Mouse (Mus musculus) intestine, embryonic 15.5 days (tissue): ENCODE data around the gene Ankrd27. TPM values are rescaled to one million over a fixed set of nuclear protein-coding genes. Genes with fewer than 3 reads are reported as not detected.

Experiments
- ATAC-seq: fragments of 200-750 bp; cut with Nextera tagmentation; 2 replicates; pipeline ENCODE4 v1.8.0; 2017; ENCODE audit warnings: moderate TSS enrichment, moderate library complexity
- H3K27ac ChIP-seq: fragments of 300-500 bp; sonication (generic); 2 replicates; pipeline ENCODE4 v1.5.1; 2015; ENCODE audit warnings: mild to moderate bottlenecking, inconsistent platforms
- H3K27me3 ChIP-seq: fragments of 300-500 bp; sonication (generic); replicated peaks from 2 replicates; pipeline ENCODE4 v1.6.1; 2015; ENCODE audit warnings: inconsistent platforms
- H3K36me3 ChIP-seq: fragments of 300-500 bp; sonication (generic); 2 replicates; pipeline ENCODE4 v1.6.1; 2015; ENCODE audit warnings: inconsistent platforms
- H3K4me1 ChIP-seq: fragments of 300-500 bp; sonication (generic); replicated peaks from 2 replicates; pipeline ENCODE4 v1.6.1; 2015; ENCODE audit warnings: inconsistent platforms
- H3K4me2 ChIP-seq: fragments of 300-500 bp; sonication (generic); replicated peaks from 2 replicates; pipeline ENCODE4 v1.6.1; 2015; ENCODE audit warnings: mild to moderate bottlenecking, inconsistent platforms
- H3K4me3 ChIP-seq: fragments of 300-500 bp; sonication (generic); replicated peaks from 2 replicates; pipeline ENCODE4 v1.5.1; 2015; ENCODE audit warnings: inconsistent platforms
- H3K9ac ChIP-seq: fragments of 300-500 bp; sonication (generic); 2 replicates; pipeline ENCODE4 v1.6.1; 2015; ENCODE audit warnings: inconsistent platforms
- H3K9me3 ChIP-seq: fragments of 300-500 bp; sonication (generic); 2 replicates; pipeline ENCODE4 v1.6.1; 2016; ENCODE audit warnings: inconsistent platforms
- WGBS: fragments of 180-500 bp; shearing (Covaris S2); methylation state at CpG from one replicate; pipeline ENCODE4 v1.1.7; 2015; 5-methylcytosine and 5-hydroxymethylcytosine counted together
- polyA plus RNA-seq: library from polyadenylated mRNA; unstranded; fragments of >200 nt; fragmentation: Nextera tagmentation; extraction: Ambion mirVana; gene quantifications from 2 replicates; pipeline ENCODE4 v1.2.1, GENCODE M21; 2015

Ankrd27 gene
- 34.6 and 38.0 TPM in 2 replicates for polyA plus RNA-seq

DNA sequence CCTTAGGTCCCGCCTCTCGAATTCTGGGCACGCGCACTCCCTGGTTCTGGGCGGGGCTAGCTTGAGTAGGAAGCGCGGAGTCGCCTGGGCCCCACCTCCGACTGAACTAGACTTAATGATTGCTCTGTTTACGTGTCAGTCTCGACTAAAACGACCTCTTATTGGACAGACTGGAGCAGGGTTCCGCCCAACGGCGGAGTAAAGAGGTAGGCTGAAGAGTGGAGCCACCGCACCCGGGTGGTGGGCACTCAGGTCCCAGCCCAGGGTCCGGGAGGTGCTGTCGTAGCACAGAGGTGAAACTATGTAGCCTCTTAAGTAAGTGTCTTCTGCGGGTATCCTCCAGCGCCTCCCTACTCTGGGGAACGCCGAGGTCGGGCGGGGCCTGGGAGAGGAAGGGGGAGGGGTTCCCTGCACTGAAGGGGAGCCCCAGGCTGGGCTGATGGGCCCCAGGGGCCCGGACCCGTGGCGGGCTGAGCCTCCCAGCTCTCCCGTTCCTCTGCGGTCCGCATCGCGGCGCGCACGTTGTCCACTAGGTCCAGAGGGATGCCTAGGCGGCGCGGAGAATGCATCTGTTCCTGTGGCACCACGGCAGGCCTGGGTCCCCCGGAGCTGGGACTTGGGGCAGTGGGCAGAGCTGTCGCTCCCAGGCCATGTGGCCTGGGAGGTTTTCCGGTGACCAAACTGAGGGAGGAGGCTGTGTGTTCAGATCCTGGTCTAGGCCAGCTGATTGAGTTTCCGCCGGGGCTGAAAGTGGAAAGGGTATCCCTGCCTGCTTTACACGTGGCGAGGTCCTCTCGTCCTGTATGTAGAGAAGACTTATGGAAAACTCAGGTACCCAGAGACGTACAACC lies at the start of gene Ankrd27:
Gene Ankrd27 (plus strand): TSS at position 190 of the 851 bp plus-strand sequence.
- WGBS, result under 1% methylated on average over 49 of the region's 49 CpGs
- H3K9ac ChIP-seq, result peak within 1 kb of the TSS; percentile 86
- H3K4me2 ChIP-seq, result peak within 1 kb of the TSS; percentile 100
- peaks cover 29% of the 10 kb centered on the region for H3K4me1 ChIP-seq
- H3K36me3 ChIP-seq, result no peaks in the 10 kb centered on the region
- peaks cover 25% of the 10 kb centered on the region for H3K27me3 ChIP-seq
- peak within 1 kb of the TSS; percentile 95 for H3K4me3 ChIP-seq
- peak within 1 kb of the TSS; percentile 77 for H3K27ac ChIP-seq
- peak; percentile 98 for ATAC-seq
- H3K9me3 ChIP-seq, result no peaks in the 10 kb centered on the region

DNA sequence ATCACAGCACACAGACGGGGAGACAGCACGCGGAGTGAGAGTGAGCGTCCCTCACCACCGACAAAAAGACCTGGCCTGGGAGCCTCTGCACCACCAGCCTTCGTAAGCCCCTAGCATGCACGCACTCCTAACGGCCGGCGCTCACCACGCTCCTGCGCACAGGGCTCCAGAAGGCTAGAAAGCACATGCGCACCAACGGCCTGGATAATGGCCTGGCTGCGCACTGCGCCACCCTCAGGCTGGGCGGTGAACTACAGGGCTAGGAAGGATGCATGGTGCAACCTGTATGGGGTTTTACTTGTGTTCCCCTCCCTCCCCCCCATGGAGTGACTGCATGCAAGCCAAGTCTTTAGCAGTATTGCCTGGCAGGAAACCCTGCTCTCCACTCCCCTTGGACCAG lies 48.5 kb upstream of the Ankrd27 start, which contains the start of gene Tdrd12:
Gene Tdrd12 (minus strand): TSS at position 184 of the 400 bp plus-strand sequence.
- 87% methylated on average over 17 of the region's 17 CpGs for WGBS

DNA sequence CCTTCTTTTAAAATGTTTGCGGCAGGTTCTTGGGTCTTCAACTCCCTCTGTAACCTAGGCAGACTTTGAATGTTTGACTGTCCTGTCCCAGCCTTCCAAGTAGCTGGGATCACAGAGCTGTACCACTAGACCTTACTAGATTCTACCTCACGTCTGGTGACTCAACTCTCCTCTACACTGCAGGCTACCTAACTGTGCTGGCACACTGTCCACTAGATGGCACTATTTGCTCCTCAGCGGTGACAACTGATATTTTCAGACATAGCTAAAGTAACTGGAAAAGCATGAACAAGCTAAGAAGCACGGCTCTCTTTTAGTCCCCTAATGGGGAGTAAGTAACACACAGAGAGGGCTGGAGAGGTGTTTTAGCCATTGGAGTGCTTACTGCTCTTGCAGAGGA lies 40.2 kb upstream of the Ankrd27 start:
- peaks cover 19% of the 10 kb centered on the region for H3K36me3 ChIP-seq
- H3K27ac ChIP-seq, result no peak overlapping the region
- peak; percentile 82 for ATAC-seq
- H3K27me3 ChIP-seq, result no peaks in the 10 kb centered on the region
- WGBS, result 30% methylated on average over 4 of the region's 4 CpGs
- no peaks in the 10 kb centered on the region for H3K4me1 ChIP-seq
- H3K9ac ChIP-seq, result no peak overlapping the region
- no peak overlapping the region for H3K4me3 ChIP-seq
- no peaks in the 10 kb centered on the region for H3K9me3 ChIP-seq
- H3K4me2 ChIP-seq, result no peak overlapping the region

More for the DNA sequence above, 48.5 kb upstream of the Ankrd27 start, which contains the start of gene Tdrd12:
- no peak within 1 kb of the TSS for H3K9ac ChIP-seq
- no peaks in the 10 kb centered on the region for H3K36me3 ChIP-seq
- no peak for ATAC-seq
- H3K27me3 ChIP-seq, result no peaks in the 10 kb centered on the region
- no peak within 1 kb of the TSS for H3K4me3 ChIP-seq
- no peak within 1 kb of the TSS for H3K27ac ChIP-seq
- H3K4me1 ChIP-seq, result no peaks in the 10 kb centered on the region
- no peaks in the 10 kb centered on the region for H3K9me3 ChIP-seq
- no peak within 1 kb of the TSS for H3K4me2 ChIP-seq

DNA sequence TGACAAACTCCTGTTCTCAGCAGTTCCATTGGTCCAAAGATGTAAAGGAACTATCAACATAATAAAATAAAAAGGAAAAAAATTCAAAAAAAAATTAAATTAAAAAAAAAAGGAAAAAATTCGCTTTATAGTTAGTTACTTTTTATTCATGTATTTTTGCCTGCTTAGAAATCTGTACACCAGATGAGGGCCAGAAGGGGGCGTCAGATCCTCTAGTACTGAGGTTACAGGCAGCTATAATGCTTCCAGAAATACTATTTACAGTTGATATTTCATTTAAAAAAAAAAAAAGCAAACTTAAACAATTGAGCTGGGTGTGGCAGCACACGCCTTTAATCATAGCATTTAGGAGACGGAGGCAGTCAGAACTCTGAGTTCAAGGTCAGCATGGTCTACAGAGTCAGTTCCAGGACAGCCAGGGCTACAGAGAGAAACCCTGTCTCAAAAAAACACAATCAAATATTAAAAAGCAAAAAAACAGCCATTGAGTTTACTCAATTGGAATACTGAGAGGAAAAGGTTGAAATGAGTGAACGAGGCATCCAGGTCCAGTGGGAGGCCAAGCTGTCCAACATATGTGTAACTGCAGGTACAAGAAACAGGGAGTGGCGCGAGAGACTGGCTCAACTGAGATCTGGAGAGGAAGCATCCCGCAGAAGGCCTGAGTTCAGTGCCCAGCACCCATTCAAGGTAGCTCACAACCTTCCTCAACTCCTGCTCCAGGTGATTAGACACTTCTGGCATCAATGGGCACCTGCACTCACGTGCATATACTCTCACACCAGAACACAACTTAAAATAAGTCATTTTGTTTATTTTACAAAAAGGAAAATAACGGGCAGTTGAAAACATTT lies 32.1 kb upstream of the Ankrd27 start:
- WGBS, result 54% methylated on average over 10 of the region's 10 CpGs
- H3K27me3 ChIP-seq, result no peaks in the 10 kb centered on the region
- no peaks in the 10 kb centered on the region for H3K9me3 ChIP-seq
- H3K4me1 ChIP-seq, result peaks cover 6% of the 10 kb centered on the region
- H3K4me3 ChIP-seq, result peak overlapping the region; percentile 78
- H3K27ac ChIP-seq, result no peak overlapping the region
- no peak overlapping the region for H3K9ac ChIP-seq
- H3K4me2 ChIP-seq, result peak overlapping the region; percentile 95
- H3K36me3 ChIP-seq, result peaks cover 19% of the 10 kb centered on the region
- no peak for ATAC-seq

DNA sequence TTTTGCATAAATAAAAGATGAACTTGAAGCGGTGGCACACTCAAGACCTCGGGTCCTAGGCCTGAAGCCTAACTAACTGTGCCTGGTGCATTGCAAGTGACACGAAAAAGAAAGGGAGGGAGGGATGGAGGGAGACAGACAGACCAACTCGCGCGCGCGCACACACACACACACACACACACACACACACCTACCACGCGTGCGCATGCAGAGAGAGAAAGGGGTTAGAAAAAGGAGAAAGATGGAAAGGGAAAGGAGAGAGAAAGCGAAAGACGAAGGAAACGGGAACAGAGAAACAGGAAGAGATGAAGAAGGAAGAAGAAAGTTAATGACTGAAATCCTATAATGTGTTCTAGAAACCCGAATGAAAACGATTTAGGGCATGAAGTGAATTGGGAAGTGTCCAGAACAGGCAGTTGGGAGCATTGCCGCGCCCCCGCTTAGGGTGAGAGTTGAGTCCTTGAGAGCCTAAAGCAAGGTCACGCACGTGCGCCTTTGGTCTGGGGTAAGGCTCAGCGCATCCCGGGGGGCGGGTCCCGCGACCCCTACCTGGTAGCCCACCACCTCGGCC lies 31.4 kb upstream of the Ankrd27 start:
- Histone ChIP-seq H3K4me2 (peak overlapping the region; percentile 95), H3K9me3 (no peaks in the 10 kb centered on the region), H3K9ac (peak overlapping the region; percentile 88), H3K4me3 (peak overlapping the region; percentile 78), H3K27ac (peak overlapping the region; percentile 98), H3K4me1 (peaks cover 6% of the 10 kb centered on the region), H3K27me3 (no peaks in the 10 kb centered on the region), H3K36me3 (peaks cover 14% of the 10 kb centered on the region)
- WGBS, result 4% methylated on average over 28 of the region's 28 CpGs
- peak; percentile 48 for ATAC-seq

DNA sequence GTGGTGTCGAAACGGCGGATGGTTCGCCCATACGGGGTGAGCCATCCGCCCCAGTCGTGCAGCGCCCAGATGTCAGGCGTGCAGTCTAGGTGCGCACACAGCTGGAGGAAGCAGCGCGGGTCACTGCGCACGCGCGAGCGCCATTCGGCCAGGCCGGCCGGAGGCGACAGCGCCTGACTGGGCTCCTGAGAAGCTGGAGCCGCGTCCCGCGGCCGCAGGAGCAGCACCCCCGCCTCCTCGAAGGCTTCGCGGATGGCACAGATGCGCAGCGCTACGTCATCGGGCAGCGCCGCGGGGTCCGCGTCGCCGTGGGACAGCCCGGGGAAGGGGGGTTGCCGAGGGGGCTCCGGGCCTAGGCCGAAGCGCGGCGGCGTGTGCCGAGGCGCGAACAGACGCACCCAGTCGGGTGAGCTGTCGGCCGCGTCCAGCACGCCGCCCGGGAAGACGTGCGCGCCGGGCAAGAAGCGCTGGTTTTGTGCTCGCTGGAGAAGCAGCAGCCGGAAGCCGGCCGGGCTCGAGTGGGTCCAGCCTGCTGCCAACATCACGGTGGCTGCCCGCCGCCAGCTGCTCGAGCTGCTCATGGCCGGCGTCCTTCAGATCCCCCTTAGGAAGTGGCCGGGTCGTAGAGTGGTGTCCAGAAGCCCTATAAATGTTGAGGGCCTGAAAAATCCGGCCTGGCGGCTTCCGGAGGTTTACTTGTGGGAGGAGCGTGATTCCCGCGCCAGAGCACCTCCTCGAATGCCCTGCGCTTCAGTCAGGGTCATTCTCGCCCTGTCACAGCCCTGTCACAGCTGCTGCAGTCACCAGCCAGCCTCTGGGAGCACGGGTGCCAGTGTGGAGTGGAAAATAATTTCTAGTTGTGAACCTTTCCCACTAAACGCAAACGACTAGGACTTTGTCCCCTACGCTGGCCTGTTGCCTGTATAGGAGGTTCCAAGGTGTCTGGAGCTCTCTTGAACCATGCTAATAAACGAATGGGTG lies 30.5 kb upstream of the Ankrd27 start:
- peaks cover 6% of the 10 kb centered on the region for H3K4me1 ChIP-seq
- under 1% methylated on average over 89 of the region's 93 CpGs for whole genome bisulfite sequencing
- peak overlapping the region; percentile 98 for H3K27ac ChIP-seq
- no peaks in the 10 kb centered on the region for H3K9me3 ChIP-seq
- no peaks in the 10 kb centered on the region for H3K27me3 ChIP-seq
- peak overlapping the region; percentile 78 for H3K4me3 ChIP-seq
- peak overlapping the region; percentile 95 for H3K4me2 ChIP-seq
- H3K9ac ChIP-seq, result peak overlapping the region; percentile 88
- ATAC-seq, result peak; percentile 86
- peaks cover 8% of the 10 kb centered on the region for H3K36me3 ChIP-seq

DNA sequence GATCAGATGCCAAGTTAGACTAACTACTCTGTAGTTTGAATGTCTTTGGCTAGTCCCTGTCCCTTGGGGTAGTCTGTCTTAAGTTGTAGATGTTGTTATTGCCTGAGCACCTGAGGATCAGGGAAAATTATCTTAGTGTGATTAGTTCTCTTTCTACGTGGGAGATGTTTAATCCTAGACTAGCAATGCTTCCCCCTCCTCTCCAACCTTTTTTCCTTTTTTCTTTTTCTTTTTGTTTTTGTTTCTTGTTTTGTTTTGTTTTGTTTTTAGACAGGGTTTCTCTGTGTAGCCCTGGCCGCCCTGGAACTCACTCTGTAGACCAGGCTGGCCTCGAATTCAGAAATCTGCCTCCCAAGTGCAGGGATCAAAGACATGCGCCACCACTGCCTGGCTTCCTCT lies 29.8 kb upstream of the Ankrd27 start, which contains the start of gene Nudt19:
Gene Nudt19 (minus strand): TSS at position 100 of the 399 bp plus-strand sequence.
- peak within 1 kb of the TSS; percentile 98 for H3K27ac ChIP-seq
- H3K4me3 ChIP-seq, result peak within 1 kb of the TSS; percentile 78
- no peaks in the 10 kb centered on the region for H3K9me3 ChIP-seq
- peaks cover 6% of the 10 kb centered on the region for H3K4me1 ChIP-seq
- ATAC-seq, result no peak
- 0 out of 2 replicates have a peak, but pooled peaks cover 2% of the 10 kb centered on the region for H3K36me3 ChIP-seq
- peak within 1 kb of the TSS; percentile 95 for H3K4me2 ChIP-seq
- H3K9ac ChIP-seq, result peak within 1 kb of the TSS; percentile 88
- WGBS, result 53% methylated on average over 4 of the region's 4 CpGs
- no peaks in the 10 kb centered on the region for H3K27me3 ChIP-seq

DNA sequence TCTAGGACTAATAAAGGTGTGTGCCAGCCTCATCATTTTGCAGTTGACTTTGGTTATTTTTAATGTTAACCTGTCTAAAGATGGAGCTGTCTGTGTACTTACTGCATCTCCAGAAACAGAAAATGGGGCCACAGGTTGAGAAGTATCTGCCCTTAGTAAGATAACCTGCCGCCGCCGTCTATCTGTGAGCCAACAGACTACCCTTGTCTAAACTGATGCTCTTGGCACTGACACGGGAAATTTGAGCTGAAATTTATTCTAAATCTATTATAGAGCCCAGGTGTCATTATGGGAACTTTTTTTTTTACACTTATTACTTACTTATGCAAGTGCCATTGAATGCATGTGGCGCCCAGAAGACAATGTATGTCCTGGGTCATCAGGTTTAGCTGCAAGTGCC lies 29.1 kb upstream of the Ankrd27 start:
- no peaks in the 10 kb centered on the region for H3K9me3 ChIP-seq
- ATAC-seq, result no peak
- peaks cover 6% of the 10 kb centered on the region for H3K4me1 ChIP-seq
- H3K9ac ChIP-seq, result no peak overlapping the region
- H3K36me3 ChIP-seq, result no peaks in the 10 kb centered on the region
- H3K27ac ChIP-seq, result no peak overlapping the region
- no peaks in the 10 kb centered on the region for H3K27me3 ChIP-seq
- no peak overlapping the region for H3K4me3 ChIP-seq
- H3K4me2 ChIP-seq, result no peak overlapping the region
- WGBS, result 86% methylated on average over 5 of the region's 5 CpGs

DNA sequence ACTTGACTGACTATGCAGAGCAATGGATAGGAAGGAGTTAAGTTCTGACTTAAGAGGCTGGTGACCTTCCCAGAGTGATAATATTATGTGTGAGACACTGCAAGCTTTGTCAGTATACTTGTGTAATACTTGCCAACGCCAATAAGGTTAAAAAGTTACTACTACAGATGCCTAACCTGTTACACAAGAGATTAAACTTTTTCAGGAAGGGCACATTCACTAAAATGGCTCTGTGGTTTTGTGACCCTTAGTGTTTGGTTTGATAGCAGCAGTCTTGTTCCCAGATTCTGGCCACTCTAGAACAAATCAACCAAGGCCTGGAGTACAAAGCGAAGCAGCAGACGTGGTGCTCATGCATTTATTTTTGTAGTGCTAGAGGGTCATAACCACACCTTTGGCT lies 28.5 kb upstream of the Ankrd27 start:
- no peak overlapping the region for H3K9ac ChIP-seq
- H3K4me1 ChIP-seq, result peaks cover 6% of the 10 kb centered on the region
- ATAC-seq, result peak; percentile 21; the same call in 1 of the 2 replicates
- no peaks in the 10 kb centered on the region for H3K9me3 ChIP-seq
- 67% methylated on average over 3 of the region's 3 CpGs for WGBS
- no peaks in the 10 kb centered on the region for H3K27me3 ChIP-seq
- H3K4me2 ChIP-seq, result no peak overlapping the region
- no peak overlapping the region for H3K4me3 ChIP-seq
- peak overlapping the region; percentile 61 for H3K27ac ChIP-seq
- no peaks in the 10 kb centered on the region for H3K36me3 ChIP-seq

DNA sequence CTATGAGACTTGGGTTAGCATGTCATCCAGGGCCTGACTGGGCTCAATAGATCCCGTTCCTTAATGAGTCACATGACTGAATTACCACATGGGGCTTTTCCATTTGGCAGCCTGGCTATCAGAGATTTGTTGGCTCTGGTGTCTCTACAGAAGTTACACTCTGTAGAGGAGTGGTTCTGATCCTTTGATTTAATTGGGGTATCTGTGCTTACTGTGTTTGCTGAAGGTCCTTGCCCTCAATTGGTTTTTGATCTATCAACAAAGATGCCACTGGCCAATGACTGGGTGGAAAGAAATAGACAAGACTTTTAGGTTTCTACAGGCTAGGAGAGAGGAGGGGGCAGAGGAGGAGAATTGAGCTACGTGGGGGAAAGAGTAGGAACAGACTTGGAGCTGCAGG lies 27.4 kb upstream of the Ankrd27 start:
- Histone ChIP-seq H3K27me3 (no peaks in the 10 kb centered on the region), H3K4me1 (peaks cover 3% of the 10 kb centered on the region), H3K27ac (no peak overlapping the region), H3K4me2 (no peak overlapping the region), H3K4me3 (no peak overlapping the region), H3K9ac (no peak overlapping the region), H3K9me3 (no peaks in the 10 kb centered on the region), H3K36me3 (no peaks in the 10 kb centered on the region)
- no peak for ATAC-seq
- WGBS, result 43% methylated on average over 2 of the region's 2 CpGs

DNA sequence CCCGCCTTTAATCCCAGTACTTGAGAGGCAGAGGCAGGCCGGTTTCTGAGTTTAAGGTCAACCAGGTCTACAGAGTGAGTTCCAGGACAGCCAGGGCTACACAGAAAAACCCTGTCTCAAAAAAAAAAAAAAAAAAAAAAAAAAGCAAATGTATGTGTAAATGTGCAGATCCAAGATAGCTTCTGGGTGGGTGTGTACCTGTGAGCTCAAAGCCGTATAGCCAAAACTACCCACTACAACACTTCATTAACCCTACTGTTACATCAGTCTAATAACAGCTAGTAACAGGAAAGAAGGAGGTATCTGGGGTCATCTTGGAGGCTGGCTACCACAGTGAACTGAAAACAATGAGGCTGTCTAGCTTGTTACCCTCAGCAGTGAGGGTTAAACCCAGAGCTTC lies 26.2 kb upstream of the Ankrd27 start:
- H3K36me3 ChIP-seq, result no peaks in the 10 kb centered on the region

More for the DNA sequence above, 26.2 kb upstream of the Ankrd27 start:
- no peak overlapping the region for H3K4me3 ChIP-seq
- peaks cover 3% of the 10 kb centered on the region for H3K4me1 ChIP-seq
- H3K9me3 ChIP-seq, result no peaks in the 10 kb centered on the region
- ATAC-seq, result no peak
- H3K9ac ChIP-seq, result no peak overlapping the region
- no peaks in the 10 kb centered on the region for H3K27me3 ChIP-seq
- no peak overlapping the region for H3K4me2 ChIP-seq
- no peak overlapping the region for H3K27ac ChIP-seq
- 91% methylated on average over 3 of the region's 3 CpGs for WGBS
